Mouse (Mus musculus) limb, embryonic 14.5 days (tissue): ENCODE results near the gene 2010111I01Rik. TPM values are rescaled to one million over a fixed set of nuclear protein-coding genes. Genes with fewer than 3 reads are reported as not detected.

ENCODE experiments used
- ATAC-seq: fragments of 200-750 bp; cut with Nextera tagmentation; 2 replicates; pipeline ENCODE4 v1.8.0; 2017; ENCODE audit warnings: low read depth, moderate number of reproducible peaks, moderate TSS enrichment; ENCODE audit not compliant: low FRiP score
- DNase-seq: peaks from one replicate; pipeline ENCODE4 v3.0.0-alpha.2; 2015; ENCODE audit warnings: low spot score
- H3K27ac ChIP-seq: fragments of 300-500 bp; sonication (generic); replicated peaks from 2 replicates; pipeline ENCODE4 v1.5.1; 2014; ENCODE audit warnings: low read depth, mild to moderate bottlenecking, low read length, moderate library complexity, mixed read lengths
- H3K27me3 ChIP-seq: fragments of 300-500 bp; sonication (generic); 2 replicates; pipeline ENCODE4 v1.6.1; 2014; ENCODE audit warnings: low read length, mixed read lengths; ENCODE audit not compliant: control insufficient read depth, insufficient read depth
- H3K36me3 ChIP-seq: fragments of 300-500 bp; sonication (generic); 2 replicates; pipeline ENCODE4 v1.6.1; 2014; ENCODE audit warnings: mild to moderate bottlenecking, low read length, moderate library complexity, mixed read lengths; ENCODE audit not compliant: control insufficient read depth, insufficient read depth
- H3K4me1 ChIP-seq: fragments of 300-500 bp; sonication (generic); 2 replicates; pipeline ENCODE4 v1.6.1; 2014; ENCODE audit warnings: antibody characterized with exemption, low read length, mixed read lengths; ENCODE audit not compliant: control insufficient read depth, insufficient read depth
- H3K4me2 ChIP-seq: fragments of 300-500 bp; sonication (generic); replicated peaks from 2 replicates; pipeline ENCODE4 v1.6.1; 2014; ENCODE audit warnings: low read depth, mild to moderate bottlenecking, low read length, moderate library complexity; ENCODE audit not compliant: severe bottlenecking
- H3K4me3 ChIP-seq: fragments of 300-500 bp; sonication (generic); replicated peaks from 2 replicates; pipeline ENCODE4 v1.5.1; 2014; ENCODE audit warnings: low read length
- H3K9ac ChIP-seq: fragments of 300-500 bp; sonication (generic); 2 replicates; pipeline ENCODE4 v1.6.1; 2014; ENCODE audit warnings: mild to moderate bottlenecking, low read depth, low read length, moderate library complexity; ENCODE audit not compliant: severe bottlenecking
- H3K9me3 ChIP-seq: fragments of 300-500 bp; sonication (generic); 2 replicates; pipeline ENCODE4 v1.6.1; 2016; ENCODE audit warnings: low read length; ENCODE audit not compliant: control insufficient read depth
- POLR2A ChIP-seq: fragments of 200-500 bp; IDR thresholded peaks from 2 replicates; pipeline ENCODE4 v1.8.0; 2012; ENCODE audit warnings: inconsistent platforms, mild to moderate bottlenecking, moderate library complexity, borderline replicate concordance; ENCODE audit not compliant: insufficient read depth, insufficient read length; ENCODE audit errors: extremely low read depth
- WGBS: fragments of 180-500 bp; shearing (Covaris S2); extraction: QIAGEN DNeasy Blood & Tissue Kit; methylation state at CpG from one replicate; pipeline ENCODE4 v1.1.7; 2014; 5-methylcytosine and 5-hydroxymethylcytosine counted together
- polyA plus RNA-seq, 2 experiments: library from polyadenylated mRNA; depleted of rRNA in 1 of 2; stranded (reverse) in 1 of 2; unstranded in 1 of 2; fragments of >200 nt; fragmentation: Nextera tagmentation in 1 of 2; extraction: Ambion mirVana in 1 of 2; gene quantifications; 2 replicates each; pipeline versions ENCODE4 v1.2.1 to v1.2.3; 2012 to 2014

Gene 2010111I01Rik
- polyA plus RNA-seq, 2 experiments = 231 to 255 TPM

- 0 out of 2 replicates have a peak, but pooled peaks cover 2% of the 10 kb centered on the region for H3K4me1 ChIP-seq
- H3K4me3 ChIP-seq = no peak overlapping the region
- ATAC-seq (no peak), DNase-seq (no peak)
- H3K9me3 ChIP-seq = no peaks in the 10 kb centered on the region
- H3K27me3 ChIP-seq = no peaks in the 10 kb centered on the region
- WGBS = 83% methylated on average over 11 of the region's 11 CpGs
- no peaks in the 10 kb centered on the region for H3K36me3 ChIP-seq
- H3K9ac ChIP-seq = no peak overlapping the region
- no peak overlapping the region for H3K4me2 ChIP-seq
- H3K27ac ChIP-seq = no peak overlapping the region
- TF ChIP-seq POLR2A = no peak
These were observed 6.0 kb downstream of the 2010111I01Rik start for GRCm38 (mm10) chr13:62970515-62971269.

- TF ChIP-seq POLR2A = no peak
- Histone ChIP-seq H3K27me3 (no peaks in the 10 kb centered on the region), H3K4me2 (no peak overlapping the region), H3K4me1 (no peaks in the 10 kb centered on the region), H3K27ac (no peak overlapping the region), H3K36me3 (no peaks in the 10 kb centered on the region), H3K9ac (no peak overlapping the region), H3K9me3 (no peaks in the 10 kb centered on the region), H3K4me3 (no peak overlapping the region)
- DNase-seq = no peak
- ATAC-seq = no peak
- WGBS = 80% methylated on average over 3 of the region's 3 CpGs
These were observed 7.7 kb downstream of the 2010111I01Rik start for GRCm38 (mm10) chr13:62972403-62972802.

GRCm38 (mm10) chr13:62973111-62973510 lies 8.4 kb downstream of the 2010111I01Rik start:
- no peak overlapping the region for H3K4me2 ChIP-seq
- no peak overlapping the region for H3K9ac ChIP-seq
- ATAC-seq (no peak), DNase-seq (no peak)
- no peaks in the 10 kb centered on the region for H3K36me3 ChIP-seq
- peaks cover under 1% of the 10 kb centered on the region; the same call in 1 of the 2 replicates for H3K4me1 ChIP-seq
- WGBS = 83% methylated on average over 4 of the region's 4 CpGs
- no peaks in the 10 kb centered on the region for H3K9me3 ChIP-seq
- no peaks in the 10 kb centered on the region for H3K27me3 ChIP-seq
- no peak overlapping the region for H3K27ac ChIP-seq
- TF ChIP-seq POLR2A = no peak
- no peak overlapping the region for H3K4me3 ChIP-seq

GRCm38 (mm10) chr13:62978104-62978503 lies 13.4 kb downstream of the 2010111I01Rik start:
- H3K36me3 ChIP-seq = no peaks in the 10 kb centered on the region
- no peak overlapping the region for H3K27ac ChIP-seq
- ATAC-seq (no peak), DNase-seq (peak; percentile 7)
- TF ChIP-seq POLR2A = no peak
- no peak overlapping the region for H3K4me3 ChIP-seq
- no peak overlapping the region; the same call in 1 of the 2 replicates for H3K9ac ChIP-seq
- H3K9me3 ChIP-seq = no peaks in the 10 kb centered on the region
- no peak overlapping the region for H3K4me2 ChIP-seq
- H3K27me3 ChIP-seq = no peaks in the 10 kb centered on the region
- peaks cover 23% of the 10 kb centered on the region for H3K4me1 ChIP-seq

GRCm38 (mm10) chr13:62978784-62979183 lies 14.1 kb downstream of the 2010111I01Rik start:
- Histone ChIP-seq H3K4me2 (no peak overlapping the region), H3K9ac (no peak overlapping the region; the same call in 1 of the 2 replicates), H3K36me3 (no peaks in the 10 kb centered on the region), H3K9me3 (no peaks in the 10 kb centered on the region), H3K27ac (0 out of 2 replicates have a peak overlapping the region, but pooled peaks have one; percentile 13), H3K4me3 (no peak overlapping the region), H3K4me1 (peaks cover 23% of the 10 kb centered on the region), H3K27me3 (no peaks in the 10 kb centered on the region)
- no peak for TF ChIP-seq POLR2A
- 83% methylated on average over 4 of the region's 4 CpGs for WGBS
- no peak for DNase-seq
- no peak for ATAC-seq
